Mouse (Mus musculus) kidney, postnatal 25 days (tissue): ENCODE results near the gene Vmn1r225.
"Not testable (repeated sequence)": the region's sequence is repeated elsewhere in the genome, so short reads cannot be mapped to it uniquely, and the experiment has no call there.

Experiments used
- DNase-seq, 2 experiments: peaks; one replicate each; pipeline ENCODE4 v3.0.0; 2021; ENCODE audit warnings: mixed read lengths in 2 of 2

Gene Vmn1r225

GRCm38 (mm10) chr17:20497858-20498257 lies at the start of gene Vmn1r225:
Gene Vmn1r225, plus strand, starts transcription at chr17:20498158.
- DNase-seq: no peak

DNA sequence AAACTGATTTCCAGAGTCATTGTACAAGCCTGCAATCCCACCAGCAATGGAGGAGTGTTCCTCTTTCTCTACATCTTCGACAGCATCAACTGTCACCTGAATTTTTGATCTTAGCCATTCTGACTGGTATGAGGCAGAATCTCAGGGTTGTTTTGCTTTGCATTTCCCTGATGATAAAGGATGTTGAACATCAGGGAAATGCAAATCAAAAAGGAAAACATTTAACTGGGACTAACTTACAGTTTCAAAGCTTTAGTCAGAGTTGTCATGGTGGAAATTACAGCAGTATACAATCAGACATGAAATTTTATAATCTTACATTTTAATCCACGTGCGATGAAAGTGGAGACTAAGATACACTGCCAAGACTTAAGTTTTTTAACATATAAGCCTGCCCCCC lies 24.6 kb upstream of the Vmn1r225 start:
- no peak for DNase-seq

DNA sequence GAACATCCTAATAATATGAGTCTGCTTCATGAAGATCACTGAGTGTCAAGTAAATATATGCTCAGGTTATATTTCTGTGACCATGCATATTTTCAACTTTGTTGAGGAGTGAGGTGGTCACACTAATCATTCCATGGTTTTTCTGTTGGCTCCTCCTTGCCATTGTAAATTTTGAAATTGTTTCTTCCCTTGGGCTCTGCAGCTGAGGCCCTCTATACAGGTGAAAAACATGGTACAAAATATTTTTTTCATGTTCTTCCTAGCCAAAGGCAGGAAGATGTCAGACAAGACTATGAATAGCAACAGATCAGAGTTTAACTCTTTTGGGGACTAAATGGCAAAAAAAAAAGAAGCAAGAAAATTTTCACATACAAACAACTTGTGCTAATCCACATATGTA lies 16.7 kb upstream of the Vmn1r225 start, which contains the start of gene Vmn2r108:
Vmn2r108 (minus strand) TSS at position 101 of the 400 bp plus-strand sequence.
- DNase-seq: no peak

DNA sequence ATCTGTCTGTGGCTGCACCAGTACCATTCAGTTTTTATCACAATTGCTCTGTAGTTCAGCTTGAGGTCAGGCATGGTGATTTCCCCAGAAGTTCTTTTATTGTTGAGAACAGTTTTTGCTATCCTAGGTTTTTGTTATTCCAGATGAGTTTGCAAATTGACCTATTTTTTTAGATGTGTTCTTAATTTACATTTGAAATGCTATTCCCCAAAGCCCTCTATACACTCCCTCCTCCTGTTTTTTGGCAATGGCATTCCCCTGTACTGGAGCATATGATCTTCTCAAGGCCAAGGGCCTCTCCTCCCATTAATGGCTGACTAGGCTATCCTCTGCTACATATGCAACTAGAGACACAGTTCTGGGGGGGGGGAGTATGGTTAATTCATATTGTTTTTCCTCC lies 10.3 kb downstream of the Vmn1r225 start:
- not testable (repeated sequence) for DNase-seq
